Mouse (Mus musculus) left cerebral cortex, adult 8-10 months (tissue): Measurements from ENCODE around the gene Tiparp. TPM values are rescaled to one million over a fixed set of nuclear protein-coding genes. Genes with fewer than 3 reads are reported as not detected.

Experiments
- DNase-seq, 2 experiments: peaks; one replicate each; pipeline ENCODE4 v3.0.0; 2022; ENCODE audit warnings: low spot score in 2 of 2
- total RNA-seq, 4 experiments: library from RNA; stranded (reverse); gene quantifications; 2 replicates each; pipeline ENCODE4 v1.2.4; 2022

Tiparp gene
- total RNA-seq, 4 experiments from 2014 or later, result 10.6 to 21.0 (median 14.0) TPM

DNA sequence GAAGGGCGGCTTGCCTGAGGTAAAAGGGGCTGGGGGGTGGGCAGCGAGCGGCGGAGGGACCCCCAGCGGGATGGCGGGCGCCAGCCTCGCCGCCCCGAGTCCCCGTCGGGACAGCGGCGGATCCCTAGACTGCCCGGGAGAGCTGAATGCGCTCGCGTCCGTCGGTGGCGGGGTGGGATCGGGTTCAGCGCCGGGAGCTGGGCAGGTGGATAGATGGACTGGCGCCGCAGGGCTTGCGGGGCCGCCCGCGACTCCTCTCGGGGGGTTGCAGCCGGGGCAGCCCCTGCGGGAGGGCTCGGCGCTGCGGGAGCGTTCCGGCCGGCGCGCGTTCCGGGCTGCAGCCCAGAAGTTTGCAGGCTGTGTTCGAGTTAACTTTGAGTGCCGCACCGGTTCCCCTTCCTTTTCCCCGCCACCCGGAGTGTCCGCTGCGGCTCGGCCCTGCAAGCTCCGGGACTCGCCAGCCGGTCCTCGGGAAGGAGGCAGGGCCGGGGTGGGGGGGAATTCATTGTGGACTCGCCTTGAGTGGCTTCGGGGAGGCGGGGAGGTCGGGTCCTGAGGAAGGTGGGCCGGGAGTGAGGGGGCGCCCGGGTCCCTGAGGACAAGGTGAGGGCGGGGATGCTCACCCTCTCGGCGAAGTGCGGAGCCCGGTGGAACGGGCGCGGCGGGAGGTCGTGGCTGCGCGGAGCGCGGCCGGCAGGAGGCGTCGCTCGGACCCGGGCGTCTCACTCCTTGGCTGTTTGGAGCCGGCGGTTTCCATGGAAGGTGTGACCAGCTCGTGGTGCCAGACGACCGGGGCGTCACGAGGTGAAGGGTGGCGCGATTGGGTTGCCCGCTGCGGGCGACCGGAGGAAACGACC lies 632 bp downstream of the Tiparp start:
- peak; percentile 40 to 43 for DNase-seq

DNA sequence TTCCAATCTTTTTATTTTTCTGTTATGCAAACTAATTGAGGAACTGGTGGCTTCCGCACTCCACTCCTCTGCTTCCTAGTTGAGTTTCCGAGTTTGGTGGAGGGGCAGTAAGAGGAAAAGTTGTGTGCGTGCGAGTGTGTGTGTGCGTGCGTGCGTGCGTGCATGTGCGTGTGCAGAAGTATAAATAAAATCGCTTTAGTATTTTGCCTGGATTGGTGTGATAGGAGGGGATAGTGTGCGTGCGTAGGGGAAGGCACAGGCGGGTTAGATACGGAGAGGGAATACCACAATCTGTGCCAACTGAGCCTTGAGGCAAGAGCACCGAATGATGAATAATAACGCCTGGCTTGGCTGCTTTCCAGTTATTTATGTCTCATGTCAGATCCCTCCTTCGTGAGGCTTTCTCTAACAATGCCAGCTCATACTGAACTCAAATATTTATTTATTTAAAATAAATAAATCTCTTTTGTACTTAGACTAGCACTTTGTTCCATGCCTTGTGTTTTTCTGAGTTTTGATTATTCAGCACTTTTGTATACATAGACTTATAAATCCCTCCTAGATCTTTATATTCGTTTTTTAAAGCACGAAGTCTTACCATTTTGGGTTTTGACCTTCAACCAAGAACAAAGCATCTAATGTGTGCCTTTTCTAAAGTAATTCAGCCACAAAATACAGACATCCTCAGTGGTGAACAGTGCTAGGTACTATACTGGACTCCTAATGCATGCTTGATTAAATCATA lies 1.4 kb downstream of the Tiparp start:
- DNase-seq, result peak in 1 of 2 experiments; percentile 27

DNA sequence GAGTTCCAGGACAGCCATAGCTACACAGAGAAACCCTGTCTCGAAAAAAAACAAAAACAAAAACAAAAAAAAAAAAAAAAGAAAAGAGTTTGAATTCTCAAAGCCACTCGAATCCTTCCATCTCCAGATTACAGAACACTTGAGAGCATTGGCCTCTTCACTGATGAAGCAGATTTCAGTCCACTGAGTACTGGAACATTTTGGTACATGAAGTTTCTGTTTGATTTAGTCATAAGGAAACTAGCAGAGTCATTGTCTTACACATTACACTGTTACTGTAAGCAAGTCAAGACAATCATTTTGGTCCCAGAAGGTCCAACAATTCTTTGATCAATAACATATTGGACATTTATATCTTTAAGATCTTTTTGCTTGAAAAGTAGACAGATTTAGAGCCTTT lies 4.8 kb downstream of the Tiparp start:
- DNase-seq, result no peak

DNA sequence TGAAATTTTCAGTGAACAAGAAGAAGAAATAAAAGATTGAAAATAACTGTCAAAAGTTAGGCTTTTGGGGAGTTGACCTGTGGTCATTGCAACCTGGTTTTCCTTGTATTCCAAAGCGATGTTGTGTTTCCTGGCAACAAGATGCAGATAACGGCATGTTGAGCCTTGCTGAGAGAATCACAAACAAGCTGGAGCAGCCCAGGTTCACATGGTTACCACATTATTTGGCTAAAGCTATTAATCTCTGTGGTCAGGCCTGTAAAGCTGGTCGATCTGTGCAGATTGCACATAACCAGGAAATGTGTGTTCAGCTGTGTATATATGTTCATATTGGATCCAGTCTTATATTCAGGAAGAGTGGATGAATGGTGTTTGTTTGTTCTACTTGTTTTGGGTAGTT lies 5.4 kb downstream of the Tiparp start:
- no peak for DNase-seq

DNA sequence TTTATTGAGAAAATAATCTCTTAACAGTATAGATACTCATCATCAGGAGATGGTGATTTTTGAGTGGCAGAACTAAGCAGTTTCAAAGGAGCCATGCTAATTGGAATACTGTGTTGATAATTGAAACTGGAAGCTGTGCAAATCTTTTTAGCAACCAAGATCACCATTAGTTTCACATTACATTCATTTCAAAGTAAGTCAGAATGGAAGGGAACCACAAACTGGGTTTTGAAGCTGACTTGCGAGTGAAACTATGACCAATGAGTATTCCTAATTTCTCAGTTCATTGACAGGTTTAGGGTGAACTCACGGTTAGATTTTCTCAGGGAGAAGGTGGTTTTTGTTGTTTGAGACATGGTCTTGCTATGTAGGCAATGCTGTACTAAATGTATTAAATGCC lies 6.3 kb downstream of the Tiparp start:
- DNase-seq, result no peak

DNA sequence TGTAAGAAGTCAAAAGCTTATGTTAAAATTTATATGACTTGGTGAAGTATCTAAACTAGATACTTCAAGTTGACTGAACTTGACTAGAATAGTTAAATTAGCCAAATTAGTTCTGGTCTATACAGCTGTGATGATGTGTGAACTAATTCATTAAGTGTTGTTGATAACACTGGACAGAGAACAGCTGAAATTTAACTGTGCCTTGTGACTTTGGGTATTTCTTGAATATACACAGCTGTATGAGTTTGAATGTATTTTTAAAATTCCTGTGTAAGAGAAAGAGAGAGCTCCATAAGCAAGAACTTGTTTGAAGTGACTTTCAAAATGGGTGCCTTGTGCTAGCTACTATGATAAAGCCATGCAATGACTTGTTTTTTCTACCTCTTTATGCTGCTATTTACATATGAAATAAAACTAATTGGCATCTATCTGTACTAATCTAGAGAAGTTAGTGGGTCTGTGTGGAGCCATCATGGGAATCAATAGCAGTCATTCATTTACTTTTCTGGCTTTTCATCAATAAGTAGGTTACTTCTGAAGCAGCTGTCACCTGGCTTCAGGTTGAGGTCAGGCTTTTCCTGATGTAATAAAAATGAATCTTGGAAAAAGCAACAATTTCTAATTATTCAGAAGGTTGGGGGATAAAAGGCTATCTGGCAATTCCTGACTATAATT lies 7.0 kb downstream of the Tiparp start:
- no peak for DNase-seq

DNA sequence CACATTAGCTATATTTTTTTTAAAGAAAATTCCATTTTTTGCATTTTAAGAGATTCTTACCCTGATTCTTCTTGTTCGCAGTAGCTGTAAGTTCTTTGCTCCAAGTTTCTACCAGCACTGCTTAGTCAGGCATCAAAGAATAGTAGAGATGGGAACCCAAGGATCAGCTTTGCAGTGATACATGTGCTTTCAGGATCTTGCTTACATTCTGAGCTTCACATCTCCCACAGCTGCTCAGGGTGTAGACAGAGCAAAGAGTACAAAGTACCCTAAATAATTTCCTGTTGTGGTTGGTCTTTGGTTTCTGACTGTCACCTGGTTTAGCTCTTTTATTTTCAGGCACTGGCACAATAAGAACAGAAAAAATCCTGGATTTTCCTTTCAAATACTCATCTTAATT lies 9.1 kb downstream of the Tiparp start:
- no peak for DNase-seq

DNA sequence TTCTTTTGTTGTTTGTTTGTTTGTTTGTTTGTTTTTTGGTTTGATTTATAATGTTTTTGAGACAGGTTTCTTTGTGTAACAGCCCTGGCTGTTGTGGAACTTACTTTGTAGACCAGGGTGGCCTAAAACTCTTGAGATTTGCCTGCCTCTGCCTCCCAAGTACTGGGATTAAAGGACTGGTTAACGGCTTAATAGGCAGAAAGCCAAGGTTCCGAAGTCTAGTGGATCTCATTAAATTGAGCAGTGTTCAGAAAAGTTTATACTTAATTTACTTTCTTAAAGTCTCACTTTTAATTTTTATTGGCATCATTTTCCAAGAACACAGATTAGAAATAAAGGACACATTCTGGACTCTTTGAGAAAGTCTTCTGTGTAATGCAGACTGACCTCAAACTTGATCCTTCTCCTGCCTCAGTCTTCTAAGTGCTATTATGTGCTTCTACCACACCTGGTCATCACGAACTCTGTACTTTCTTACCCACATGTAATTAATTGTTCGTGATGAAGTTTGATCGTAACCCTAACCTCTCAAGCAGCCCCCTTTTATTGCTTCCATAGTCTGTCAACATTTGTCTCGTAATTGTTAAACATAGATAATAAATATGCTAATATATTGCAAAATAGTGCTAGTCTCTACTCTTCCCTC lies 12.8 kb downstream of the Tiparp start:
- no peak for DNase-seq

DNA sequence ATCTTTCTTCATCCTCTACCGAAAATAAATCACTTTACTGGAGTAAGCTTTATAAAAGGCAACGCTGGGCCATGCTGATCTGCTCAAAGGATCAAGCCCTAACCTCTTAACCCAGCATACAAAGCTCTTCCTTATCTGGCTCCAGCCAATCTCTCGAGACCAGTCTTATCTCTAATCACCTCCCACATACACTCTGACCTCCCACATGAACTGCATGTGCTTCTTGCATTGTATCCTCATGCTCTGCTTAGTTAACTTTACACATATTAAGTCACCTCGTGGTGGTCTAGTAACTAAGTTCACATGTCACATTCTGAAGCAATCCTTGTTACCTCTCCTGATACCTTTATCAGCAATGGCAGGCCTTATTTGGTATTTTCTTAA lies 13.3 kb downstream of the Tiparp start:
- DNase-seq, result no peak

DNA sequence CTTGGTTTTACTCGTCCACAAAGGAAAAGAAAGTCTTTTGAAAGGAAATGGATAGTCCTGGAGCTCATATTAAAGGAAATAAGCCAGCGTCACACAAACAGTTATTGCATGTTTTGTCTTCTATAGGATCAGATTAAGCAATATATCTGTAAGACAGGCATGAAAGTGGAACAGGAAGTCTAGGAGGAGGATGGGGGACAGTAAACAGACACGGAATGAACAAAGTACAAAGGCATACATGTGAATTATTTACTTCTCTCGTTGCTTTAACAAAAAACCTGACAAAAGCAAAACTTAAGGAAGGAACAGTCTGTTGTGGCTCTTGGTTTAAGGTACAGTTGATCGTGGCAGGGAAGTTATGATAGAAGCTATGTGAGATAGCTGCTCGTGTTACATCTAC lies 21.6 kb downstream of the Tiparp start:
- DNase-seq, result no peak

DNA sequence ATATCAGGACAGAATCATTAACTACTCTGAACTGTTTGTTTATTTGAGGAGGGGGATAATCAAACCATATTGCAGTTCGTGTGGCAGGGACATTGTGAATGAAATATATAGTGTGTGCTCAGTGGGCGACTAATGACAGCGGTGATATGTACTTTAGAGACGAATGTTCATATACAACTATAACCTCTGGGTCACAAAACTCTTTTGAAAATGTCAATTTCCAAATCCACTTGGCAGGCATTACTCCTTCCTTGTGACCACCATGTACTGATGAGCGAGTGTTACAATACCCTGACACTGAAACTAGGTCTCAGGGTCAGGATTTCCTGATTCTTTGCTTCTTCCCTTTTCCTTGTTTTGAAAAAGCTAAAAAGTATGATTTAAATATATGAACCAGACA lies 22.9 kb downstream of the Tiparp start:
- no peak for DNase-seq

DNA sequence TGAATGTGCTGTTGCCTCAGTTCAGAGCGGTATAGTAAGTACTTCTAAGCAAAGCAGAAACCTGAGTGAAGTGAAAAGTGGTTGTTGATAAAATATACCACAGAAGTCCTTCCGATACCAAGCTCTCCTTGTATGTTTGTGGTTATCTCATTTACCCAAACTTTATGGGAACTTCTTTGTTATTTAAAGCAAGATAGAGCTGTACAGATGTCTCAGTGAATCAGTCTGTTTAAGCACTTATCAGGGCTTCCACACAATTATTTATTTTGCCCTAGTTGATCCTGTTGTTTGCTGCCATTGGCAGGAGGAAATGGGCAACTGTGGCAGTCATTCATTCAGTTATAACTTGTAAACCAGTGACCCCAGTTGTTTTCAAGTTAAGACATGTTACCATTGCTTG lies 26.4 kb downstream of the Tiparp start:
- no peak for DNase-seq

DNA sequence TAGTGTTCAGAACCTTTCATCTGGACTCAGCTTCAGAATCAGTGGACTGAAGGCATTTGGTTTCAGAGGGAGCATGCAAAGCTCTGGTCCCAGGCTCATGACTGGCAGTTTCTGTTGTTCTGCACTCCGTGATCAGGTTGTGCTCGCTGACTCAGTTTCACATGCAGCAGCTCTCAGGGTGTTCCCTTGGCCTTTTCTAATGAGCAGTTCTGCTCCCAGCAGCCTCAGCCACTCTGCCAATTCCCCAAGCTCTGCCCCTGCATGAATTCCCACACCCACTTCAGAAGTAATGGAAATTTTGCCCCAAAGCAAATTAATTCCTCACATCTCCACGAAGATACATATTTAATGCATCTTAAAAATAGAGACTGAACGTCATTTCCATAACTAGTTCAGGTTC lies 30.5 kb downstream of the Tiparp start:
- DNase-seq, result no peak

DNA sequence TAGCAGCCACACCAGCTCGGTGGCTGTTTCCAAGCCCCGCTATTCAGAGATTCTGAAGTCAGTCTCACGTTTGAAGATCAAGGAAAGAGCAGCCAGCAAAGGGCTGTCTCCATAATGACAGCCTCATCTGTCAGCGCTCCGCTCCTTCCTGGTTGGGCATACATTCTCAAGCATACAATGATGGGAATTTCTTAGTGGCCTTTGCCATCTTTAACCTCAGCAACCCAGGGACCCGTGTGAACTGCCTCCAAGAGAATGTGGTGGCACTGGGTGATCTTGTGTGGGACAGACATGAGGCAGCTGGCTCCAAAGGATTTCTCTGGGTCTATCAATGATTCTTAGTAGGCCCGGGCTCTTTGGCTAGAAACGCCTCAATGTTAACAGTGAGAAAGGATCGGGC lies 34.0 kb downstream of the Tiparp start:
- no peak for DNase-seq

DNA sequence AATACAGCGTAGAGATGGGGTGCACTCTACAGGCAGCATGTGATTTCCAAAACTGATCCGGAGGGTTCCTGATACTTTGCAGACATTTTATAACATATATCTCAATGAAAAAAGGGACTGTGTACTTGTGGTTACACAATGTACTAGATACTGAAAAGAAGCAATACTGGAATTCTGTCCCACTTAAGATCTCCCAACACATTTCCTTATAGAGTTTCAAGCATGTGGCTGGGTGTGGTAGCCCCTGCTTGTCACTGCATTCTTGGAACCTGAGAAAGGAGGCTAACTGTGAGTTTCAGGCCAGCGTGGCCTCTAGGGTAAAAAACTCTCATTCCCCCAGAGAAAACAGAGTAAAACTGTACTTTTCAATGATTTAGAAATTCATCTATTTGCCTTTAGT lies 34.5 kb downstream of the Tiparp start:
- DNase-seq, result no peak

DNA sequence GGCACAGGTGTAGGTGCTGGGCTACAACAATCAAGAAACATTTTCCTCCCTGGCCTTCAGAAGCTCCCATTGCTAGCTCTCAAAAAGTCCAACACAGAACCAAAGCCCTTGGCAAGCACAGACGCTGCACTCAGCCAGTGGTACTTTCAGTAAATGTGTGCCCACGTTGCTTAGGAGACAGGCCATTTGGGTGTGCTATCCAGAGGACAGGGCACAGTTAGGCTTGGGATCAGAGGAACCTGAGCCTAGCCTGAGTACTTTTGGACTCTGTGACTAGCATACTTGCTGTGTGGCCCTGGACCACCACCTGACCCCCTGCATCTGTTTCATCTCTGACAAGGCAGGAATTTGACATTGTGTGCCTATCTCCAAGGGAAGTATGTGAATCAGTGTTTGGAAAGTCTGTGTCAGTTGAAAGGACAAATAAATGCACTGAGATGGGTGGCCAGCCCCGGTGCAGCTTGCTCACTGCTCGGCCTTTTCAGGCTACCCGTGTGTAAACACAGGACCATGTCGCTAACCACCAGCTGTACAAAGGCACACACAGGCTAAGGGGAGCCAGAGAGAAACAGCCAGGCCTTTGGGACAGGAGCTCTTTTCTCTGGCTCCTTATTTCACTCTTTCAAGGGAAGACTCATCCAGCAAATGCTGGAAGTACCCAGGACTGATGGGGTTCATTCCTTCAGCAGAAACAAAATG lies 35.9 kb downstream of the Tiparp start:
- no peak for DNase-seq

DNA sequence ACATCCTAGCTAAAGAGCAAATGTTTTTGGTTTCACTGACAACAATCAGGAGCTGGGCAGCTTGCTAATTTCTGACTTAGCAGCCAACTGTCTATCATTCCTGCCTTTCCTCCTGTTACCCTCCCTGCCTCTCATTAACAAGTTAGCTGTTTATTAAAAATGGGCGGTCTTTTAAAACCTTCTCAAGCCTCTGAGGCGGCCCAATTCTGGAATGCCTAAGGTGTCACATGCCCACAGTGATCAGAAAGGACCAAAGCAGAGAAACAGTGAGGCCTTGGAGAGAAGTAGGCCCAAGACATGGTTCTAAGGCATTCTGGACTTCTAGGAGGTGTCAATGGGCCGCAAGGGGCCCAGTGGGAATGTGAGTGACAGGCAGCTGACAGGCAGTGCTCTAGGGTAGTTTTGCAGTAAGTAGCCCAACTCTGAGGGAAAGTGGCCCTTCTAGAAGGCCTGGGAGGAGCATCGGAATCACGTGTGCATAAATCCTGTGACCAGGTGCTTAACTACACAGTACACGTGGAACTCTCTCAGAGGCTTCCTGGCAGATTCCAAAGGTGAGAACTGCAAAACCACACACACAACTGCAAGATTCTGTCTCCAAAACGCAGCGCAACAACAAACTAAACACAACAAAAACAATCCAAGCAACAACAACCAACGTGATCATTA lies 37.6 kb downstream of the Tiparp start:
- no peak for DNase-seq

DNA sequence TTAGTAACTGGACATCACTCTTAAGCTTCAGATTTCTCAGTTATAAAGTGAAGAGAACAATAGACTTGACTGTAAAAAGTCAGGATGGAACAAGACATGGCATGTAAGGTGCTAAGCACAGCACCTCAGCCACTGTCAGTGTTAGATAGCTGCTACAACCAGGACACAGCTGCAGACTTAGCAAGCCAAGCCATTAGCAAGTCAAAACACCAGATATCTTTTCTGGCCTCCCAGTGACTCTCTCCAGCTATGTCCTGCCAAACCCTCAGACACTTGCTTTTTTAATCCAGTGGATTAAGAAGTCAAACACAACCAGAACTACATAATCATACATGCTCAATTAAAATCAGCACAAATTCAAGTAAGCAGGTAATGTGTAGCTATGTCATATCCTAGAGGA lies 41.7 kb downstream of the Tiparp start:
- DNase-seq, result no peak

DNA sequence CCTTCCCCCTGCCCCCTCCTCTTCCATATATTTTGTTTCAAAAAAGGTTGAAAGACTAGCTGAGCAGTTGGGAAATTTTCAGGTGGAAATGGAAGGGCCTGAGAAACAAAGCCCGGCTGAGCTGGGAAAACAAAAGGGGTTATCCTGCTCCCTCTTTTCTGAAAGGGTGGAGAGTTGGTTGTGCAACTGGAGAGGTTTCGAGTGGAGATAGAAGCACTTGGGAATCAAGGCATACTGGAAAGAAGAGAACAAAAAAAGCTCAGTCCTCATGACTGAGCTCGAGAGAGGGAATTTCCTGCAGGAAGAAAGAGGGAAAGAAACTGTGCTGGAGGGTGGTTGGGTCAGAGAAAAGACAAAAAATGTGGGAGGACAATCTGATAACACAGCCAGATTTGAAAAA lies 45.3 kb downstream of the Tiparp start:
- no peak for DNase-seq

DNA sequence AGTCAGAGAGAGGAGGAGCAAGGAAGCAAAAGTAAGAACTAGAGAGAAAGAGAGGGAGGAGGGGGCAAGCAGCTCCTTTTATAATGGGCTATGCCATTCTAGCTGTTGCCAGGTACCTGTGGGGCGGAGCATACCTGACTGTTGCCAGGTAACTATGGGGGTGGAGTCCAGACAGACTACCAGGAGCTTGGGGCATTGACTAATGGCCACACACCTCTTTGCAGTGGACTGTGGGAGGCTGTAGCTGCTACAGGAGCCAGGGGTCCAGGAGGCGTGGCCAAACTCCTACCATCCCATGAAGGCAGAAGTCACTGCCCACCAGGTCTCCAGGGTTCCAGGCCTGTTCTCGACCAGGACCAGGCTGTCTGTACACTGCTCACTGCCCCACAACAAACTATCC lies 49.4 kb downstream of the Tiparp start:
- no peak for DNase-seq
